In genomic region chr13:54948531-54949493, GRCm38 (mm10) we compare ENCODE assay signal across 7 mouse cellular contexts. TPM values are rescaled to one million over a fixed set of nuclear protein-coding genes. Genes with fewer than 3 reads are reported as not detected.
DNase-seq lines count a peak whose midpoint lies in the region; ATAC-seq lines count a peak whose summit lies in the region.

Gene Unc5a, plus strand, starts transcription at chr13:54949411.

- peak; percentile 86 for DNase-seq in ZHBTc4 (ENCODE audit: low read depth, low spot score)
- peak; percentile 79 for DNase-seq in brain, embryonic 18.5 days (ENCODE audit: low read depth, low spot score)
- DNase-seq in forebrain, embryonic 11.5 days (ENCODE audit: low spot score), result peak; percentile 86
- DNase-seq in heart, postnatal 10 days, result peak; percentile 33 to 35
- peak; percentile 58 to 77 for DNase-seq in layer of hippocampus, postnatal 25 days (ENCODE audit: extremely low spot score in 1 of 2, low spot score in 1 of 2)
- peak; percentile 70 for DNase-seq in mesoderm, embryonic 11.5 days (ENCODE audit: low read depth, low spot score)

- WGBS in forebrain, embryonic 11.5 days, result under 1% methylated on average over 66 of the region's 91 CpGs
- 1% methylated on average over 85 of the region's 91 CpGs for WGBS in stomach, embryonic 14.5 days

- no peaks in the 10 kb centered on the region for H3K36me3 ChIP-seq in forebrain, embryonic 11.5 days (ENCODE audit: control insufficient read depth, insufficient read depth, low read length)
- H3K36me3 ChIP-seq in stomach, embryonic 14.5 days (ENCODE audit: control insufficient read depth, insufficient read depth, low read length), result no peaks in the 10 kb centered on the region

- ATAC-seq in forebrain, embryonic 11.5 days (replicated peaks; ENCODE audit: low FRiP score), result peak; percentile 79
- peak; percentile 69; the same call in 1 of the 2 replicates for ATAC-seq in stomach, embryonic 14.5 days (ENCODE audit: insufficient number of reproducible peaks, insufficient read depth, low FRiP score, low read depth)

- H3K9ac ChIP-seq in forebrain, embryonic 11.5 days (ENCODE audit: low read length), result peak within 1 kb of the TSS; percentile 65
- H3K9ac ChIP-seq in stomach, embryonic 14.5 days (replicated peaks; ENCODE audit: low read depth, low read length), result peak within 1 kb of the TSS; percentile 36

- peaks cover 64% of the 10 kb centered on the region for H3K27me3 ChIP-seq in forebrain, embryonic 11.5 days (ENCODE audit: control insufficient read depth, insufficient read depth, low read length)
- peaks cover 53% of the 10 kb centered on the region for H3K27me3 ChIP-seq in stomach, embryonic 14.5 days (ENCODE audit: control insufficient read depth, insufficient read depth, low read length)

- H3K4me3 ChIP-seq in forebrain, embryonic 11.5 days (ENCODE audit: low read depth, low read length), result peak within 1 kb of the TSS; percentile 61
- H3K4me3 ChIP-seq in stomach, embryonic 14.5 days (ENCODE audit: low read depth, low read length), result peak within 1 kb of the TSS; percentile 70

- H3K9me3 ChIP-seq in forebrain, embryonic 11.5 days (ENCODE audit: control insufficient read depth, low read length), result no peaks in the 10 kb centered on the region
- no peaks in the 10 kb centered on the region for H3K9me3 ChIP-seq in stomach, embryonic 14.5 days (ENCODE audit: control insufficient read depth, low read depth, low read length)

- intact Hi-C loops in heart, postnatal 10 days (cut with DNase I), result loop anchor here (2.0 kb wide), 1 partner anchor 22 kb away; no protein-coding TSS in a partner anchor

- H3K4me1 ChIP-seq in forebrain, embryonic 11.5 days (replicated peaks; ENCODE audit: control insufficient read depth, insufficient read depth, low read length), result peaks cover 15% of the 10 kb centered on the region
- H3K4me1 ChIP-seq in stomach, embryonic 14.5 days (ENCODE audit: control insufficient read depth, insufficient read depth, low read length), result peaks cover 6% of the 10 kb centered on the region; the same call in 1 of the 2 replicates

- H3K4me2 ChIP-seq in forebrain, embryonic 11.5 days (ENCODE audit: low read depth, low read length, severe bottlenecking), result peak within 1 kb of the TSS; percentile 99
- peak within 1 kb of the TSS; percentile 99 for H3K4me2 ChIP-seq in stomach, embryonic 14.5 days (replicated peaks; ENCODE audit: low read depth, low read length)

- H3K27ac ChIP-seq in forebrain, embryonic 11.5 days (ENCODE audit: low read depth, low read length), result no peak within 1 kb of the TSS; the same call in 1 of the 2 replicates
- H3K27ac ChIP-seq in stomach, embryonic 14.5 days (ENCODE audit: low read length), result peak within 1 kb of the TSS; percentile 44; the same call in 1 of the 2 replicates

RNA-seq across cellular contexts. Expression of gene Unc5a, which starts in this region (rescaled TPM):
- 2.9 and 3.7 TPM in 2 replicates for polyA plus RNA-seq in forebrain, embryonic 11.5 days (2014; fragmentation: Nextera tagmentation; extraction: Ambion mirVana)
- total RNA-seq in heart, postnatal 10 days (2021), result 1 to 10 TPM; 1.0 to 1.6 TPM
- total RNA-seq in layer of hippocampus, postnatal 25 days (2021), result 100 to 1,000 TPM; 140 to 143 TPM
- 2.9 and 3.7 TPM in 2 replicates for polyA plus RNA-seq in stomach, embryonic 14.5 days (2014; fragmentation: Nextera tagmentation; extraction: Ambion mirVana)

Comparison
In these comparisons a context has a peak if more than half of its experiments do, and no peak if none do; other contexts are left out.
1. RNA of gene Unc5a (total RNA-seq): 140 to 143 TPM in layer of hippocampus, postnatal 25 days; 1.0 to 1.6 TPM in heart, postnatal 10 days; every median in the first group is over 10 times any median in the second.
2. DNase-seq: peak in every context shown above with its lines; median percentile 86 in ZHBTc4; 86 in forebrain, embryonic 11.5 days; 79 in brain, embryonic 18.5 days; 70 in mesoderm, embryonic 11.5 days; 68 in layer of hippocampus, postnatal 25 days; 34 in heart, postnatal 10 days.